Mouse (Mus musculus) ovary, adult 18-20 months (tissue): Measurements from ENCODE around the gene Tspan4.

Experiments used
- DNase-seq: peaks from one replicate; pipeline ENCODE4 v3.0.0; 2022; ENCODE audit warnings: low spot score, mixed read lengths

Gene Tspan4

DNA sequence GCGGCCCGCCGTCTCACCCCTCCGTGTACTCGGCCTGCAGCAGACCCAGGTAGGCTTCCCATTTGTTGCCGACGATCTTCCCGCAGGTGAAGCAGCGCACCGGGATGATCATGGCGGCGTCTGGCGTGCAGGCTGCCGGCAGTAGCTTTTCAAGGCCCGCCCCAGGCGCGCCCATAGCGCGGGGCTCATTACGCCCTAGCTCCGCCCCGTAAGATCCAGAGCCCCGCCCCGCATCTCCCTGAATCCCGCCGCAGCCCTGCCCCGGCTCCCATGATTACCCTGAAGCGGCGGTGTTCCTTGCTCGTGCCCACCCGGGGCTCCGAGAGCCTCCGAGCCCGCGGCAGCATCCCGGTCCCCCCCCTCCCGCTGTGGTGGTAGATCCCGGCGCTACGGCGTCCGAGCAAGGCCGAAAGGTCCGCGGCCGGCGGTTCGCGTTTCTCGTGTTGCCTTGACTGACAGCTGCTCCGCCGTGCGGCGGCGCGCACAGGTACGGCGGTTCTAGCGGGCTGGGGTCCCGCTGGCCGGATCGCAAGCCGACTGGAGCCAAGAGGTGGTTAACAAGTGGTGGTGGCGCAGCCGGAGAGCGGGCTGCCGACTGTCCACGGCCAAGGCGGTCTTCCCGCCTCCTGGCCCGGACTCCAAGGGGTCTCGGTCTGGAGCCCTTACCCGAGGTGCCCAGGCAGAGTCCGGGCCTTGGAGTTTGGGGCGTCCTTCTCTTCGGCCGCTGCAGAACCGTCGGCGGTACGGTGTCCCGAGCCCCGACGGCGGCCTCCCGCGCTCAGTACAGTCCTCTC is at the start of gene Tspan4, which contains the start of gene Polr2l:
Tspan4 (plus strand) TSS at position 230 of the 794 bp plus-strand sequence.
Polr2l (minus strand) TSS at position 122 of the 794 bp plus-strand sequence.
- DNase-seq, result peak; percentile 79

DNA sequence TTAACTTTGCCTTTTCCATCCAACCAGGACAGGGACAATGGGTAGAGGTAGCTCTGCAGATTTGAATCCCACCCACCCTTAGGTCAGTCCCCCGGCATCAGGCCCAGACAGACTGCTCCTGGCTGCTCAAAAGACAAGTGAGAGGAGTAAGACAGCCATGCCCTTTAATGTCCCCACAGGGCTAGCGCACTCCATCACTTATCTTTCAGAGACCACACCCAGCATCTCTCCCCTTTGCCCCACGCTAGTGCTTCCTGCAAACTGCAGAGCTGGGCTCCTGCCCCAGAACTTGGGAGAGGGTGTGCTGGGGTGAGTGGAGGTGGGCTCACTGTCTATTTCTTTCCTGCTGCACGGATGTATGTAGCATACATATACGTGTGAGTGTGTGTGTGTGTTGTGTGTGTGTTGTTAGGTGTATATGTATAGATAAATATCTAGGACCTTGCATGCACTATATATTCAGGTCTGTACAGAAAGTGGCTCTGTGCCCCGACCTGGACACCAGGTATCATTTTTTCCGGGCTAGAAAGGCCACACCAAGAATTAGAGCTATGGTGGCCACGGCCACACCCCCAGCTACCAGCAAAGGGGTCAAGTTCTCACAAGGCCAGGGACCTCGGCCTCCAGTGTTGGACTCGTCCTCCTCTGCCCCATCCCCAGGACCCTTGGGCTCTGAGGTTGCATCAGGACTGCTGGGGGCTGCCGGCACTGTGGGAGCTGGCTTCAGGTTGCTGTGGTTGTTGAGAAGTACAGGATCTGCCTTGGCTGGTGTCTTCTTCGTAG is 47.9 kb upstream of the Tspan4 start:
- DNase-seq, result no peak

DNA sequence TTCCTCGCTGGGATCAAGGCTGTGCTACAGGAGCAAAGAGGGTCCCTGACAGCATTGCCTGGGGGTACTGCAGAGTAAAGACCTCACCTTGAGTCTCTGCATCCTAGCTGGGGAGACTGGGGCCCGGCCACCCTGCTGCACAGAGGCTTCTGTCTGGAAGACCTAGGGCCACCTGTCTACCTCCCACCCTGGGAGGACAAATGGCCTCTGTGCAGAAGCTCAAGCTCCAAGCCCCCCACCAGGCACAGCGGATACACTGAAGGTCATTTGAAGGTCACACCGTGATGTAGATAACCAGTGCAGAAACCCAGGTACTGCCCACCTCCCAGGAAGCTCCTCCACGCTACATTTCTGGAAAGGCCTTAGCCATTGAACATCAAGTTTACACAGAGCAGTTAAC is 46.3 kb upstream of the Tspan4 start:
- DNase-seq, result no peak

DNA sequence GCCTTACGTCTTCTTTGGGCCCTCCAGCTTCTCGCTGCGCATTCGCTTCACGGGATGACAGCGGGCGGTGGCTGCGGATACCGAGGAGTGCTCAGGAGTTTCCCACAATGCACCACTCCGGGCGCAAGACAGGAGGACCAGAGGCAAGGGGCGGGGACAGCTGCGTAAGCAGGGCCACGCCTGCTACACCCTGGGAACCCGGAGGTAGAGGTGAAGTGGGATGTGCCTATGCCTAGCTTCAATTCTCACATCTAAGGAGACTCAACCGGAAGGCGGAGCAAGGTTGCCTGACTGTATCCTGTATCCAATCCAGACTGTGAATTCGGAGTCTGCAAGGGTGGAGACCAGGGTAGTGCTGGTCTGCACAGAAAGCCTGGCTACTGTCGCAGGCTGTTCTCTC is 45.7 kb upstream of the Tspan4 start, which contains the start of gene Cend1:
Cend1 (minus strand) TSS at position 182 of the 400 bp plus-strand sequence.
- no peak for DNase-seq

DNA sequence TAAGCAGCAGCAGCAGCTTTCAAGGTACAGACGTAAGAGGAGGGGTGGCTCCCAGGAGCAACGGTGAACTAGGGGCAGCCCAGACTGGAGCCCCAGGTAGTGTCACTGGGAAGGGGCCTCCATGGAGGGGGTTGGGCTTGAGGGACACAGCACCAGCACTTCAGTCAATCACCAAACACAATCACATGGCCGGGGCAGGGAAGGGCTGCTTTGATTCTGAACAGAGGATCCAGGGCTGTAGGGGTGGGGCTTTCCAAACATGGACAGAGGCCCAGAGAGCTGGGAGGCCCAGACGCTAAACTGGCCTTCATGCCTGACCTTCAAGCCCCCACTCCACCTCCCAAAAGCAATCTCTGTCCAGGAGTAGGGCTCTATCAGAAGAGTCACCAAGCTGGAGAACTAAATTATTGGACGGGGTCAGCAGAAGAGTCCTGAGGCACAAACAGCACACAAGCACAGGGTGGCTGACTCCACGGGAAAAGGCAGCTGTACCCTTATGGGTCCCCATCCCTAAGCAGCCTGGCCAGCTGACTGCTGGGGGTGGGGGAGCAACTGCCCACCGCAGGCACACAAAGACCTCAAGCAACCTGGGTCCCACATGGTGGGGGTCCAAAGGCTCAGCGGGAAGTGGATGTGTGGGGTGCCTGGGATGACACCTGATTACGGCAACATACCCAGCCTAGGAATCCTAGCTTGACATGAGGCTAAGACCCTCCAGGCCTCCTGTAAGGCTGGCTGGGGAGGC is 45.0 kb upstream of the Tspan4 start:
- DNase-seq, result peak; percentile 72

DNA sequence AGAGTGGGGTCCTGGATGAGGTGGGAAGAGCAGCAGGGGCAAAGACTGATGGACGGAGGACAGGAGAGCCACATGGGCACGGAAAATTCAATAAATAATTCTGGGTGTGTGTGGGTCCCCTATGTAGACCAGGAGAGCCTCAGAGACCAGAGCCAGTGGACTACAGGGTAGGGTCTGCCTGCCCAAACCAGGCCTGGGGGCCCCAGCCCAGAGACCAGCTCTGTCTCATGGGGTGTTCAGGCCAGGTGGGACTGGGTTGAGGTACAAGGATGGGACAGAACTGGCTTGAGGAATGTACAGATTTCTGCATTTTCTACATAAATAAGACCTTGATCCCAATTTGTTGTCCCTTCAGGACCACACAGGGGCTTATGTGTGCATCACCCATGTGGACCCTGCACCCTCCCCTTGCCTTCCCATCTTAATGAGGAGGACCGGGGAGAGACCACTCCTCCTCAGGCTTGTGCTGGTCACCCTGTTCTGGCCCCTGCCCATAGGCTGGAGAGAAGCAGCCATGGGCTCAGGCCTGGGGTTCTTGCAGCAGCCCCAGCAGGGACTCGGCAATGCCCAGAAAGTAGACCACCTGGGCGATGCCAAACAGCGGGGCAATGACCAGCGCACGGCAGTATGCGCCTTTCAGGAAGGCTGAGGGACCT is 44.3 kb upstream of the Tspan4 start:
- no peak for DNase-seq

DNA sequence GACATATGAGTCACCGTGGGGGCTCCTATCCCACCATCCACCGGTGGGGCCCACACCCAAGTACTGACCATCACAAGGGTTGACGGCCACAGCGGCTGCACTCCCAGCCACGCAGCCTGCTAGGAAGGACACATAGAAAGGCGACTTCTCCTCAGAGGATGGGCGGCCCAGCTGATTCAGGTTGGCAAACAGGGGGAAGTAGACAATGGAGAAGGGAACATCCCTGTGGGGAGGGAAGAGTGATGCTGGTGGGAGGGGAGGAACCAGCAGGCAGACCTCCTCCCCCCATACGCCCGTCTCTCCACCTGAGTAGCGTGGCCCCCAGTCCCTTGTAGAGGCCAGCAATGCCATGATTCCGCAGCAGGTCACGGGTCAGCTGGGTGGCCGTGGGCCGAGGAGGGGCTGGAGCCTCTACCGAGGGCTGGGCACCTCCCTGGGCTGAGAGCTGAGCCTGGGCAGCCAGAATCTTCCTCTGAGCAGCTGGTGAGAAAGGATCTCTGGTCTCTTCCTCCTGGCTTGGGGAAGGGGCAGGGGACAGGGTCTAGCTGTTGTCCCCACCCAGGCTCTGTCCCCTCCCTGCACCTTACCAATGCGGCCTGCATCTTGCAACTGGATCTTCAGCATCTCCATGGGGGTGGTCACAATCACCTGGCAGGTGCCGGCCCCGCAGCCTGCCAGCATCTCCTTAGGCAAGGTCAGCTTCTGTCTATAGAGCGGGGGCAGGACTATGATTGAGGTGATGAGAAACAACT is 43.4 kb upstream of the Tspan4 start:
- DNase-seq, result no peak

DNA sequence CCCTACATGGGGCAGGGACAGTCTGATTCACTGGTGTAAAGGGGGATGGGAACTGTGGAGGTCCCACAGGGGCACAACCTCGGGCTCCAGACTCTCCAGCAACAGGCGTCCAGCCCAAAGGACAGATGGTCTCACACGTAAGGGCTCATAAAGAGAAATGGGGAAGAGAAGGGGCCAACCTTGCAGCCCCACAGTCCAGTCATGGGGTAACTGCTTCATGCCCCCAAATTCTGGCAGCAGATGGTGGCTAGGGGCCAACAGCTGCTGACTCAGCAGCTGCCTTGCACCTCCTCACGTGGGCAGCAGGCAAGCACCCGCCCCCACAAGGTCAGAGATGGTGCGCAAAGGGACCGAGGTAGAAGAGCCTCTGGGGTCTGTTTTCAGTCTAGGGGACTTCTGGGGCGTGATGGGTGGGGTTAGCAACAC is 42.8 kb upstream of the Tspan4 start:
- no peak for DNase-seq

DNA sequence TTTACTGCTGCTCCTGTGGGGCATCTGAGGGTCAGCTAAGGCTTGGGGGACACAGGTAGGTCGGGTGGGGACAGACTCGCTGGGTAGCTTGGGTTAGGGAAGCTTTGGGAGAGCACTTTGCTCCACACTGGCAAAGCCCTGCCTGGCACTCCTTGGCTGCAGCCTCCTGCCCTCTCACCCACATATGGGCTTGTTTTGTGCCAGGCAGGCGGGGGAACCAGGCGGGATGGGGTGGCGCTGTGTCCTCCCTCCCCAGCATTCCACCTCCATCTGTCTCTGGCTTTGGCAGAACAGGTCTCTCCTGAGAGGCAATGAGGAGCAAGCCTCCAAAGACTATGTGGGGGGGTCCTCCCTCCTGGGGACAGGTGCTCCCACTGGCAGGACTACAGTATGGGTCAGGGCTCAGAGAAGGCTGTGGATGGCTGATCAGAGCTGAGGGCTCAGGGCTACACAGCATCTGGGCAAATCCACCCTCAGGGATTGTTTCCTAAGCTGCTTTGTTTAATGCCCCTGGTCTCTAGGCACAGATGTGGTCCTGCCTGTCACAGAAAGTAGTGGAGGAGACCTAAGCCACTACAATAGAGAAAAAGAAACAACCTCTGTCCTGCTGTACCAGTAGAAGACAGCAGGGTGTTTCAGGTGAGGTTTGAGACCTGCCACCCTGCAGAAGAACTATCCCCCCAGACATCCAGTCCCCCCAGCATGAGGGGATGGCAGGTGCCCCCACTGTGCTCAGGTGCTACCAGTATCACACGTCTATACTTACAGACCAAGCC is 42.1 kb upstream of the Tspan4 start:
- DNase-seq, result peak; percentile 77

DNA sequence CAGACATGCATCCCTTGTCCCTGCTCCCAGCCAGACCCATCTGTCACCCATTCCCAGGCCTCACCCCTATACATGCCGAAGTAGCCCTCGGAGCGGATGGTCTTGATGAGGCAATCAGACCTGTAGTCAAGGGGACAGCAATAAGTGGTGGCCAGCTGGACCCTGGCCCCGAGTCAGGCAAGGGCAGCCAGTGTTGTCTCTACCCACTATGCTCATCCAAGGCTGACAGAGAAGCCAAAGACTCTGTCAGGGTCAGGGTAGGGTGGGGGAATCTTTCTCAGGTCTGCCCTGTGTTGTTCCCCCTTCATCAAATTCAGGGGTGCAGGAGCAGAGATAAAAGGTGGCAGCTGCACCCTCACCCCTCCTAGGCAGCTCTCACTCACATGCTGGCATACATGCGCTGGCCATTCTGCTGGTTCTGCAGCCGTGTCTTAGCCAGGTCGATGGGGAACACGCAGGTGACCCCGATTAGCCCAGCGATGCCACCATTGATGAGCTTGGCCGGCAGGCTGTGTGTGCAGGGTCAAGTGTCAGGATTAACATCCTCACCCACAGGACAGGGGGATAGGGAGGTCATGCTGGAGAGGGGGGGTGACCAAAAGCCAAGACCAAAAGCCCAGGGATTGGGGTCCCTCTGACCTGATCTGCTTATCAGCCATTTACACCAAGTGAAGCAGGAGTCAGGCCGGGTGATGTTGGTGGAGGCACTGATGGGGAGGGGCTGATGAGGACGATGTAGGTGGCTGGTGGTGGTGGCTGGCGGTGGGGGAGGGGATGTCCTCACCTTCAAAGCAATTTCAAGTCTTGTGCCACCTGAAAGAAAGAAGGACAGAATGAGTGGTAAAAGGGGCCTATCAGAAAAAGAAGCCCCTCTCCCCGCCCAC is 41.3 kb upstream of the Tspan4 start:
- DNase-seq, result no peak

DNA sequence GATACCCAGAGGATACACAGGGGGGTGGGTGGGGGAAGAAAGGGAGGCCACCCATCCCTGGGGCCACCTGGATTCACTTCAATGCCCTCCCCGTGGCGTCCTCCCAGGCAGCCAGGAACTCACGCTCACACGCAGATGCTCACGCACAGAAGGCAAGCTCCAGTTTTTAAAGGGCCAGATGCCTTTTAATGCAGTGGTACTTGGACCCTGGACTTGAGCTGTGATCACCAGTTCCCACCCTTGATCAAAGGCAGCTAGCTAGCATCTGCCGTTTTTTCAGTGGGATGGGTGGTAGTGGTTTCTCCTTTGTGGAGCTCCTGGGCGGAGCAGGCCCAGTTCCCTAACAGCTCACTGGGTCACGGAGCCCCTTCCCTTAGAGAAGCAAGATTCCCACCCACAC is 40.6 kb upstream of the Tspan4 start:
- DNase-seq, result no peak

DNA sequence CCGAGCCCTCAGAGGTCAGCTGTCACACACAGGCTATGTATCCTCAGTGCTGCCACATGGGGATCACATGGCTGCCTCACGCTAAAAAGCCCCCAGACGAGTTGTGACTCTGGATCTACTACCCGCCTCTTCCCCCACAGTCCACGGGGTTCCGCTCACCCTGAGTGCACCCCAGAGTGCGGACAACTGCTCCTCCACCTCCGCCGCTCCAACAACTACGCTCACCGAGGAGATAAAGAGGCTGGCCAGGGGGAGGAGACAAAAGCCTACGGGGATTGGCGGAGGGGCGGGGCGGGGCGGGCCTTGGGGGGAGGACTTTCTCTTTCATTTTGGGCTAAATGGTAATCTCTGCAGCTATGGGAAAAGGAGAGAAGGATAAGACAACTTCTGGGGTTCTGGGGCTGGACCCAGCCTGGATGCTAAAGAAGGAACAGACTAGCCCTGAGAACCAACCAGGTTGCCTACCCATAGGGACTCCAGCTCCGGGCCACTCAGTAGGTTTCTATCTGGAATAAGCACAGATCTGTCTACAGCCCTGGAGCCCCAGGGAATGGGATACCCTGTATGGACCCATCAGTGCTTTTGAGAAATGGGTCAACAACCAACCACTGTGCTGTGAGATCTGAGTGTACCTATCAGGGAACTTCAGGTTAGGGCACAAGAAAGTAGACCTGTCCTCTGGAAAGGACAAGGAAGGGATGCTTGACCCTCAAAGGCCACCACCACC is 39.7 kb upstream of the Tspan4 start:
- DNase-seq, result no peak

DNA sequence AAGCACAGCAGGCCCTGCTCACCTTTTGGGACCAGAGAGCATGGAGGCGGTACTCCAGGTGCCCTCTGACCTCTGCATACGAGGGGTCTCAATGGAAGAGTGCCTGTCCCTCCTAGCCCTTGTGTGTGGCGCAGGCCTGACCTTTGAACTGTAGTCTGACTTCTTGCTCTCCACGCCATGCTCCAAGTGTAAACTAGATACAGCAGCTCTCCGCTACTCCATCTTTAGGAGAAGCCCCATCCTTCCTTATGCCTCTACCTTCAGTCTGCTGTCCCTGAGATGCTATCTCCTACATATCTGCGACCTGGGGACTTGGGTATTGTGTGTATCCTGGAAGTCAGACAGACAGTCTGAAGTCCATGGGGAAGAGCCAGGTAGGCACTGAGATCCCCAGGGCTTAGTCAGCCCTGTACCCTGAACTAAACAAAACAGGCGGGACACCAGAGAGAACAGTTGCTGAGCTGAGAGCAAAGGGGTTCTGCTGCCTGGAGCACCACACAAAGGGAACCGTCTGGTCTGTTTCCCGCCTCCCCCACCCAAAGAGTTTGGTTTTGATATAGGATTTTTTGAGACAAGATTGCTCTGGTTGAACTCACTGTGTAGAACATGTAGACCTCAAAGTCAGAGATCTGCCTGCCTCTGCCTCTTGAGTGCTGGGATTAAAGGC is 39.1 kb upstream of the Tspan4 start:
- no peak for DNase-seq

DNA sequence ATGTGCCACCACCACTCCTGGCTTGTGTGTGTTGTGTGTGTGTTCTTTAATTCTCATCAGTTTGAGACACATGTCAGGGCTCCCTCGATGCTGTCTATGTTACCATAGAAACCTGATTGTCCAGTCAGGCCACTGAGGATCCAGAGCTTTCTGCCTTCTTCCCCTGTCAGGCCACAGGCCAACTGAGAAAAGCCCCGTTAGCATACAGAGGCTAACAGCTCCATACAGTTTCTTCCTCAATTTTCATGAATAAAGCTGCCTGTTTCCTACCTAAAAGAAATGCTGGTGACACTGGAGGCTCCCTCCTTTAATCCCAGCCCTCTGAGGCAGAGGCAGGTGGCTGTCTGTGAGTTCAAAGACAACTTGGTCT is 38.5 kb upstream of the Tspan4 start:
- DNase-seq, result no peak

DNA sequence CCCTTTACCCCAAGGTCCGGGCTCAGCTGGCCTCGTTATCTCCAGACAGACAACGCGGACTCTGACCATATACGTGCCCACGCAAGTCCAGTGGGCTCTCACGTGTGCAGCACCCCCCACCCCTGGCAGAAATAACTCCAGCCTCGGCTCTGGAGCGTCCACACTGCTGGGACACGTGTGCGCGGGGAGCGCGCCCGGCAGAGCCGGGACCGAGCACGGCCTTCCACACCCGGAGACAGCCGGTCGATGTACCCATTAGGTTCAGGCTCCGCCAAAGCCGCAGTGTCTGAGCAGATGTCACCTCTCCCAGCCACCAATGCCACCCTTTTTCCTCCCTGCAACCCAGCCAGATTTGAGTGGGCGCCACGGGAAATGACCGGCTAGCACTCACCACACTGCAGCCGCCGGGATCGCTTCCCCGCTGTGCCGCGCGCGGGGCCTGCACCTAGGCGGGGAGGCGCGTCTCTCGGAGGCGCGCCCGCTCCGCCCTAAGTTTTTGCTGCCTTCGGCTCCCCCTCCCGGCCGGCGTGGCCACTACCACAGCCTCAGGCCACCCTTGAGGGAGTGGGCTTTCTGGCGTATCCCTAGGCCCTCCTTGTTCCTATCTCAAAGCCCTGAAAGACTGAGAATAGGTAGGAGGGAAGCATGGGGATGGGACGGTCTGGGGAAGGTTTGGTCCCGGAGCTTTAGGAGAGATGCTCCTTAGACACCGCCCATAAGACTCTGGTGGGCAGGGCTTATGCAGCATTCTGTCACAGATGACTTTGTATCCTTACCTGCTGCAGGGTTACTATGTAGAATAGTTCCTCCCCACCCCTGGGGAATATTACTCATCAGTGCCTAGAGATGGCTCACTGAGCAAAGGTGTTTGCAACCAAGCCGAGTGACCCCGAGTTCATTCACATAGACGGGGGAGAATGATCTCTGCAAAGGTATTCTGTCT is 37.6 kb upstream of the Tspan4 start, which contains the start of gene Slc25a22:
Slc25a22 (minus strand) TSS at position 715 of the 943 bp plus-strand sequence.
- no peak for DNase-seq

DNA sequence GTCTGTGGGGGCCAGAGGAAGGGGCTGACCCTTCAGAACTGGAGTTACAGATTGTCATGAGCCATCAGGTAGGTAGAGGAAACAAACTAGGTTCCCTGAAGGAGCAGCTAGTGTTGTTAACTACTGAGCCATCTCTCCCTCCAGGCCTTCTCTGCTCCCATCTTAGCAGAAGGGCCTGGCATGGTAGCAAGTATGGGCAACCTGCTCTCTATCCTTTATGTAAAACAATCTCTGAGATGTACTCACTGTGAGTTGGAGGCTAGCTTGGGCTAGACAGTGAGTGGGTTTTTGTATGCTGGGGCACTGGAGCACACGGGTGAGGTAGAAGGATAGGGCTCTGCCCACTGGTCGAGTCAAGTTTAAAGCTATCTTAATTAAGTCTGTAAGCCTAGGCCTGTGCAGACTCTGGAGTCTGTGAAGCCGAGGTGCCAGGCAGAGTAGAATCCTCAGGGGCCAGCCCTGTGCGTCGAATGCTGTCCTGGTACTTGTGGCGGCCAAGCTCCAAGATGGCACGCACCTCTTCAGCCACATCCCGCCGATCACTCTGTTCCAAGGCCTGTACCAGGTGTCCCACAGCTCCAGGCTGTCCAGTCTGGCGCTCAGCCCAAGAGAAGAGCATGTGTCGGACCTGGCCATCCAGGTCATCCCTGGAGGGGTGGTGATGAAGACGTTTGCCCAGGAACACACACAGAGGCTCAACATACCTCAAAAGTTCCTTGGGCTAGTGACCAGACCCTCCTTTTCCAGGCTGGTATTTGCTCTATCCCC is 36.7 kb upstream of the Tspan4 start:
- DNase-seq, result no peak
